Mouse (Mus musculus) hindbrain, embryonic 11.5 days (tissue): ENCODE measurements around the gene Pbld2. TPM values are rescaled to one million over a fixed set of nuclear protein-coding genes. Genes with fewer than 3 reads are reported as not detected.

ENCODE experiments used
- polyA plus RNA-seq: library from polyadenylated mRNA; unstranded; fragments of >200 nt; fragmentation: Nextera tagmentation; extraction: Ambion mirVana; gene quantifications from 2 replicates; pipeline ENCODE4 v1.2.1, GENCODE M21; 2014

The Pbld2 gene
- polyA plus RNA-seq, 1 experiment from 2014 or later = 1.3 TPM

Other genes starting within 250 kb of the Pbld2 start
- gene Ccar1, start 232.0 kb upstream of the Pbld2 start, polyA plus RNA-seq = 155 and 176 TPM in 2 replicates
- 32.9 and 41.5 TPM in 2 replicates for gene Tet1, start 115.3 kb upstream of the Pbld2 start, polyA plus RNA-seq
- 11.6 and 12.9 TPM in 2 replicates for gene Slc25a16, start 103.7 kb upstream of the Pbld2 start, polyA plus RNA-seq
- 18.7 and 18.9 TPM in 2 replicates for gene Dna2, start 77.3 kb upstream of the Pbld2 start, polyA plus RNA-seq
- gene Rufy2, start 44.1 kb upstream of the Pbld2 start, polyA plus RNA-seq = 24.8 and 35.0 TPM in 2 replicates
- gene Hnrnph3, start 98 bp upstream of the Pbld2 start, polyA plus RNA-seq = 163 and 166 TPM in 2 replicates
- gene Pbld1, start 35.8 kb downstream of the Pbld2 start, polyA plus RNA-seq = 0.78 and 1.2 TPM in 2 replicates
- gene Atoh7, start 75.3 kb downstream of the Pbld2 start, polyA plus RNA-seq = 0.34 and 0.43 TPM in 2 replicates
- 0.09 and 0.10 TPM in 2 replicates for gene Mypn, start 179.6 kb downstream of the Pbld2 start, polyA plus RNA-seq
- gene Herc4, start 219.5 kb downstream of the Pbld2 start, polyA plus RNA-seq = 49.3 and 50.3 TPM in 2 replicates